Mouse (Mus musculus) erythroblast, embryonic 14.5 days (primary cell): ENCODE measurements around the gene Dtx3.

Source experiments
- GATA1 ChIP-seq: IDR thresholded peaks from 2 replicates; pipeline ENCODE4 v1.6.1; 2012; ENCODE audit warnings: low read length, inconsistent platforms, mixed read lengths
- TAL1 ChIP-seq: IDR thresholded peaks from 3 replicates; pipeline ENCODE4 v1.6.1; 2012; ENCODE audit warnings: low read length, inconsistent platforms, mixed read lengths

DNA sequence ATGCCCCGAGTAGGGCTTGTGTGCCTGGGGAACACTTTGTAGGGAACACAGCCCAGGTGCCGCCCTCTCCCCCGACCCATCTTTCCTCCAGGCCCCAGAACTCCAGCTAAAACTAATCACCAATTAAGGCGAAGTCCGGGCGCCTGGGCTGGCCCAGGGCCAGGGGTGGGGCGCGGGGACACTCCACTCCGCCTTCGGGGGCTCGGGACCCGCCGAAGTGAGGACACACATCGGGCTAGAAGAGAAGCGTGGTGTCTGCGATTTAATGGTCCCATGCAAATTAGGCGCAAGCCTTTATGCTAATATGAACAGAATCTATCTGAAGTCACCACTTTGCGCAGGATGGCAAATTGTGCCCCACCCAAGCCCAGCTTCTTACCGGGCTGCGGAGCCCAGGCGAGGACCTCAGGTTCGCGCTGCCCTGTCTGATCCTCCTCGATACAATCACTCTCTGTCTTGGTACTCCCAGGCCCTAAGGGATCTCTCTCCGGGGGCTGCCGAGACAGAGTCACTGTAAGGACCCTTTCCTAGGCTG, 6.3 kb downstream of the Dtx3 start:
- no peak for TF ChIP-seq GATA1
- TF ChIP-seq TAL1: no peak
